Mouse (Mus musculus) urinary bladder, adult 2 months (tissue): ENCODE results near the gene Gm5426. TPM values are rescaled to one million over a fixed set of nuclear protein-coding genes. Genes with fewer than 3 reads are reported as not detected.
"Not testable (repeated sequence)": the region's sequence is repeated elsewhere in the genome, so short reads cannot be mapped to it uniquely, and the experiment has no call there.

Experiments used
- DNase-seq: peaks from one replicate; pipeline ENCODE4 v3.0.0; 2022; ENCODE audit warnings: low spot score
- polyA plus RNA-seq: library from polyadenylated mRNA; depleted of rRNA; stranded (reverse); fragments of >200 nt; gene quantifications from 2 replicates; pipeline ENCODE4 v1.2.3, GENCODE M21; 2012

Gene Gm5426
- polyA plus RNA-seq, 1 experiment = not detected

DNA sequence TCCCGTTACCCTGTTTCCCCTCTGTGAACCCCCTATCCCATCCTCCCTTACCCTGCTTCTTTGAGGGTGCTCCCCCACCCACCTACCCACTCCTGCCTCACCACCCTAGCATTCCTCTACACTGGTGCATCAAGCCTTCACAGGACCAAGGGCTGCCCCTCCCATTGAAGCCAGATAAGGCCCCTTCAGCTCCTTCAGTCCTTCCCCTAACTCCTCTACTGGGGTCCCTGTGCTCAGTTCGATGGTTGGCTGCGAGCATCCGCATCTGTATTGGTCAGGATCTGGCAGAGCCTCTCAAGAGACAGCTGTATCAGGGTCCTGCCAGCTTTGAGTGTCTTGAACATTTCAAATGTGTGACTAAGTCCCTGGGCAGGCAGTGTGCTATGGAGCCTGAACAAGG is 2.9 kb downstream of the Gm5426 start:
- not testable (repeated sequence) for DNase-seq

DNA sequence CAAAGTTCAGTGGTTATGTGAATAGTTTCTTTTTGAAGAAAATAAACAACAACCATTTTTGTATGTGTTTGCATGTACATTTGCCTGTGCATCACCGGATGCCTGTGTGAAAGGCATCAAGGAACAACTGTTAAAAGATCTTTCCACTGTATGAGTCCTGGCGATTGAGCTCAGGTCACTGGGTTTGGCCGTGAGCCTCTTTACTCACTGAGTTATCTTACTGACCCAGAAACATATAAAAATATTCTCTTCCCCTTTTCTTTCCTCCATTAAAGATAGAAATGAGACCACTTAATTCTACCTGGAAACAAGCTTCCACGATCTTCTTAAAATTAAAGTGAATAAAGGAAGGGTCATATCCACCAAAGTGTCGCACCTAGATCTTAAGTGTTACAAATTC is 10.2 kb downstream of the Gm5426 start:
- DNase-seq = no peak

DNA sequence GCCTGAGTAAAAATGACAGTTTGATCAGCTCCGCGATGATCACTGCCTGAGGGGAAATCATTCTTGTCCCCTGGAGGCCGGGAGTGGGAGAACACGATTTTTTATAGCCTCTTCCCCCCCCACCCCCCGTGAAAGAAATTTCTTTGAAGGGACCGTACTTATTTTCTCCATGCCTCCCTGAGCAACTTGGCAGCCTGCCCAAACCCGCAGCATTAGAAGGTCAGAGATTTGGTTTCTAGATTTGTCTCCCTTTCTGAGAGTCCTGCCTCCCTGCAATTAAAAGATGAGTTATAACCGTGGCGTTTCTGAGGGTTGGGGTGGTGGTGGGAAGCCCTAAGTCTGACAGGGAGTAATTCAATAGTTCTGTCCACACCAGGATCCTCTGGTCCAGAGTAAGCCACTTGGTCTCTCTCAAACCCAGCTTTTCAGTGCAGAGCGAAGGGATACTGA is 11.9 kb downstream of the Gm5426 start:
- DNase-seq = no peak

DNA sequence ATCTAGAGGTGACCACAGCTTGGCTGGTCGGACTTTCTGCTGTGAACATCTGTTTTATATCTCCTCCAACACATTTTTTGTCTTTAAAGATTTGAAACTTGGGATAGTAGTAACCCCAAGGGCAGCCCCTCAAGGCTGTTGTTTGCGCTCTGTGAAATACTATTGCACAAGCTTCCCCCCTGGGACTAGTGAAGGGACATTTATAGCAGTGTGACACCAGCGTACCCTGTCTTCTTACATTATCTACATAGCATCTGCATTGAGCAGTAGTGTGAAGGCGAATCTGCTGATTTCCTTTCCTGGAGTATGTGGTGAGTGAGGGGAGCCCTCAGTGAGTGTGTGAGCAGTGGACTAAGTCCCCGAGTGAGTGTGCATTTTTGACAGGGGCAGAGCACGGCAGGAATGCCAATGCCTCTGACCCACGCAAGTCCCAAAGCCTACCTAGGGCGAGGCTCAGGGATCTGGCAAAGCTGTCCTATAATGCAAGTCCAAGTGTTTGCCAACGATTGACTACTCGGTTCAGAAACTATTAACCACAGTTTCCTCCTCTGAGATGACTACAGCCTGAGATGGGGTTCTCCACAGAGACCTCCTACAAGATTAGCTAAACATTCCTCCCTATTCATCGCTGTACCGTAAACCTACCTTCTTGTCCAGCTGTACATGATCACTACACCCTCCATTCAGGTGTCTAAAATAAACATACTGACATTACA is 14.2 kb downstream of the Gm5426 start:
- no peak for DNase-seq

GRCm38 (mm10) chr10:96153315-96153714 is 16.9 kb downstream of the Gm5426 start:
- DNase-seq = no peak

- no peak for DNase-seq
These were observed 26.7 kb downstream of the Gm5426 start for GRCm38 (mm10) chr10:96162975-96163706.

DNA sequence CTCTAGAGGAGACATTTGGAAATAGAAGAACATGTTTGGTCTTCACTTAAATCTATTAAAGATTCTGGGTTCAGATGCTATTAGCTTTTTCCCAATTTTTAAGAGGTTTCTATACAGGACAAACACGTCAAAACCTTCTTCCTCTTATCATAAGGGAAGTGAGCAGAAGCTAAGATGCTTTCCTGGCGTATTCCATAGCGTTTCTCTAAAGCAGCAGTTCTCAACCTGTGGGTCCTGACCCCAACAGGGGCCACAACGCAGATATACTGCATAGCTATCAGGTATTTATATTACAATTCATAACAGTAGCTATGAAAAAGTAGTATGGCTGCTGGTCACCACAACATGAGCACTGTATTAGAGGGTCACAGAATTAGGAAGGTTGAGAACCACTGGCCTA is 27.4 kb downstream of the Gm5426 start:
- DNase-seq = no peak

DNA sequence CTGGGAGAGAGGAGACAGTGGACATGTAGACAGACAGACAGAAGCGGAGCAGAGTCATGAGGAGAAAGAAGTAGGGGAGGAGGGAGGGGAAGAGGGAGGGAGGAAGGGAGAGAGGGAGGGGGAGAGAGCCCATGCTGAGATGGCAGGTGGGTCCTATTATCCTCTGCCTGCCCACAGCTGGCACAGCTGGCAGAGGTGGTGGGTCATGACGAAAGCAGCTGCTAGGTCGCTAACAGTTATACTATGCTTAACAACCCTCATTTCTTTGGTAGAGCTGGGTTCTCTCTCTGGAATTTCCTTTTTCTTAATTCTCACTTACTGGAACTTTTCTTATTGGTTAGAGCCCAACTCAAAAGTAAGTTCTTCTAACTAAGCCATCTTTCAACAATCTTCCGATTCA is 28.9 kb downstream of the Gm5426 start:
- no peak for DNase-seq

GRCm38 (mm10) chr10:96168998-96169397 is 32.6 kb downstream of the Gm5426 start:
- DNase-seq = no peak

GRCm38 (mm10) chr10:96171546-96171945 is 35.1 kb downstream of the Gm5426 start:
- no peak for DNase-seq

DNA sequence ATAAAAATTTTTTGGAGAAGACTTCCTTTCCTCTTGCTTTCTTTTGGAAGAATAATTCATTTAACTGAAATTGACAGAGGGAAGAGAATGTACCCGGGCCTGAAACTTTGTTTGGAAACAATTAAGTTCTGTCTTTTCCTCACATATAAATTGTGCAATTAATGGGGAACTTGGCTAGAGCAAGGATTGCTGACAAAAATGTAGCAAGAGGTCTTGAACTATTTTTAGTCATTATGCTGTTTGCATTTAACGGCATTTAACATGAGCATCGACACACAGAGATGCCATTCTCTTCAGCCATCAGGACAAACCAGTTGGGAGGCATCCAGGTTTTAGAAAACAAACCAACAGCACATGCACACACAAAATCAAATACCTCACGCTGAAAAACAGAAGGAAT is 36.6 kb downstream of the Gm5426 start:
- no peak for DNase-seq

DNA sequence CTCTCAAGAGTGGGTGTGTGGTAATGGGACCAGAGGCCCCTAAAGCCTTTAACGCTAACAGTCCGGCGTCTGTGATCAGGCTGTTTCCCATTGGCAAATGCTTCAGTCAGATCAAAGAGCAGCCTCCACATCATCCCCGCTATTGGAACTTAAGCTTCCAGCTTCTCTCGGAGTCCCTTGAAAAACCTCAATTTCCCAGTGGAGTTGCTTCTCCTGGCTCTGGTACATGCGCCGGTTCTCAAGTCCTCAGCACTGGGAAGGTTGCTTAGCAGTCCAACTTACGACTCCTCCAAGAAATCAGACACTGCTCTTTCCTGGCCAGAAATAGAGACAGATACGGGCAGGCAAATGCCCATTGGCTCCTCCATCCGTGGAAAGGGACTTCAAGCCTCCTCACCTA is 37.4 kb downstream of the Gm5426 start:
- no peak for DNase-seq

GRCm38 (mm10) chr10:96176916-96177315 is 40.5 kb downstream of the Gm5426 start:
- no peak for DNase-seq

- no peak for DNase-seq
These were observed 44.4 kb downstream of the Gm5426 start for GRCm38 (mm10) chr10:96180554-96181397.

DNA sequence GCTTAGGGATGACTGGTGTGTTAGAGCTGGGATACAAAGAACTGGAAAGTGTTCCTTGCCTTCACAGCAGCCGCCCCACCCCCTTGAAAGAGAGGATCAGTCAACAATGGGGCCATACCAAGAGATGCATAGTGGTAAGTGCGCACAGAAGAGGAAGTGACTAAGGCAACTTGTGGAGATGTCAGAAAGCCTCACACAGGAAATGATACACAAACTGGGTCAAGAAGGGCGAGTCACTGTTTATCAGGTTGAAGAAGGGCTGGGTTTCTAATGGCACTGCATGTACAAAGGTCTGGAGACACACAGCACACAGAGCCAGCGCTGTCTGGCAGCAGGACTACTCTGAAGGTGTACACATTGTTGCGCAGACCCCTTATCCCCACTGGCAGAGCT is 45.0 kb downstream of the Gm5426 start:
- DNase-seq = no peak

GRCm38 (mm10) chr10:96181883-96182628 is 45.7 kb downstream of the Gm5426 start:
- DNase-seq = no peak

DNA sequence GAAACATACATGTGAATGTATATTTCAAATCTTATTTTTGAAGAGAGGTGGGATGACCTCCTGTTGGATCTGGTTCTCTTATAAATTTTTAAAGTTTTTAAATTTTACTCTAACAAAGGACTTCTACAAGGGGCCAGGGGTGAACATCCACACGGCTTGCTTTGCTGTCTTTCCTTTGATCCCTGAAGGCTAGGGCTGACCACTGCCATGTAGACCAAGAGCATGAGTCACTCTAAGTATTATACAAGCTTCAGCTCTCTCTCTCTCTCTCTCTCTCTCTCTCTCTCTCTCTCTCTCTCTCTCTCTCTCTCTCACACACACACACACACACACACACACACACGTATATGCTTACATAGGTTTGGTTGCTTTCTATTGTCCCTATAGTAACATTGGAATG is 48.6 kb downstream of the Gm5426 start:
- DNase-seq = no peak

- no peak for DNase-seq
These were observed 49.2 kb downstream of the Gm5426 start for GRCm38 (mm10) chr10:96185601-96186000.
